Mouse (Mus musculus) bone marrow, adult 2 months (tissue): ENCODE data around the gene Tdp1. TPM values are rescaled to one million over a fixed set of nuclear protein-coding genes. Genes with fewer than 3 reads are reported as not detected.
A peak's percentile ranks its signal among the peaks of the same experiment; 100 is the strongest.

Experiments
- H3K27ac ChIP-seq: fragments of 200-500 bp; 2 replicates; pipeline ENCODE4 v1.5.1; 2012; ENCODE audit warnings: low read depth, mild to moderate bottlenecking, control low read depth, inconsistent platforms, low read length; ENCODE audit not compliant: control insufficient read depth, poor library complexity, insufficient read depth
- H3K4me1 ChIP-seq: fragments of 200-500 bp; 2 replicates; pipeline ENCODE4 v1.6.1; 2011; ENCODE audit warnings: low read length; ENCODE audit not compliant: control insufficient read depth, insufficient read depth
- H3K4me3 ChIP-seq: fragments of 200-500 bp; replicated peaks from 2 replicates; pipeline ENCODE3; 2011; ENCODE audit warnings: mild to moderate bottlenecking, low read depth, low read length, control low read depth; ENCODE audit not compliant: control insufficient read depth
- CTCF ChIP-seq: fragments of 200-500 bp; IDR thresholded peaks from 2 replicates; pipeline ENCODE4 v1.5.1; 2011; ENCODE audit warnings: low read length, control low read depth; ENCODE audit not compliant: control insufficient read depth, insufficient read depth
- POLR2A ChIP-seq: fragments of 200-500 bp; IDR thresholded peaks from 2 replicates; pipeline ENCODE4 v1.6.1; 2011; ENCODE audit warnings: low read depth, mild to moderate bottlenecking, control low read depth, low read length, borderline replicate concordance; ENCODE audit not compliant: control insufficient read depth
- WGBS: fragments of 180-500 bp; shearing (Covaris S2); methylation state at CpG from one replicate; pipeline ENCODE4 v1.1.7; 2018; 5-methylcytosine and 5-hydroxymethylcytosine counted together
- polyA plus RNA-seq: library from polyadenylated mRNA; stranded (reverse); fragments of >200 nt; gene quantifications from 2 replicates; pipeline ENCODE4 v1.2.4, GENCODE M21; 2011; ENCODE audit warnings: low replicate concordance; ENCODE audit not compliant: missing spikeins, insufficient read depth, insufficient read length

The Tdp1 gene
- polyA plus RNA-seq, 1 experiment: 25.1 TPM

- Histone ChIP-seq H3K4me3 (no peak overlapping the region), H3K4me1 (peaks cover 2% of the 10 kb centered on the region), H3K27ac (peak overlapping the region; percentile 27; the same call in 1 of the 2 replicates)
- 38% methylated on average over 4 of the region's 4 CpGs for whole genome bisulfite sequencing
- no peak for TF ChIP-seq POLR2A
- no peak for TF ChIP-seq CTCF
Measured at GRCm38 (mm10) chr12:99902867-99903370, 18.6 kb downstream of the Tdp1 start.

DNA sequence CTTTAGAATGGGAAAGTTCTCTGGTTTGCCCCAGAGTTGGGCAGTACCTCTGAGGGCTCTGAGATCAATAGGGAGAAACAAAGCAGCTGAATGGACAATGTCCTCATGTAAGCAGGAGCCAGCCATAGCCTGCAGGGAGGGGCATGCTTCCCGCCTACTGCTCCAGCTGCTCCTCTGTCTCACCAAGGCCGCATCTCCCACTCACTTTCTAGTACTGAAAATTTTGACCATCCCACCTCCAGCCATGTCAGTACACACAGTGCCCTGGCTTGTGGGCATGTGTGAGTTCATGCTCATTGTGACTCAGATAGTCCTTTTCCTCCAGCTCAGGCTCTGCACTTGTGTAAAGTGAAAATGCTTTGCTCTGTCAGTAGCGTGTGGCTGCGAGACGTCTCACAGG, 20.2 kb downstream of the Tdp1 start:
- Histone ChIP-seq H3K27ac (no peak overlapping the region), H3K4me1 (peaks cover 2% of the 10 kb centered on the region), H3K4me3 (no peak overlapping the region)
- TF ChIP-seq CTCF: no peak
- TF ChIP-seq POLR2A: no peak
- WGBS: 94% methylated on average over 5 of the region's 5 CpGs

GRCm38 (mm10) chr12:99911466-99911865, 27.1 kb downstream of the Tdp1 start:
- TF ChIP-seq POLR2A: no peak
- TF ChIP-seq CTCF: no peak
- Histone ChIP-seq H3K4me1 (no peaks in the 10 kb centered on the region), H3K27ac (no peak overlapping the region), H3K4me3 (no peak overlapping the region)
- WGBS: 92% methylated on average over 12 of the region's 12 CpGs

DNA sequence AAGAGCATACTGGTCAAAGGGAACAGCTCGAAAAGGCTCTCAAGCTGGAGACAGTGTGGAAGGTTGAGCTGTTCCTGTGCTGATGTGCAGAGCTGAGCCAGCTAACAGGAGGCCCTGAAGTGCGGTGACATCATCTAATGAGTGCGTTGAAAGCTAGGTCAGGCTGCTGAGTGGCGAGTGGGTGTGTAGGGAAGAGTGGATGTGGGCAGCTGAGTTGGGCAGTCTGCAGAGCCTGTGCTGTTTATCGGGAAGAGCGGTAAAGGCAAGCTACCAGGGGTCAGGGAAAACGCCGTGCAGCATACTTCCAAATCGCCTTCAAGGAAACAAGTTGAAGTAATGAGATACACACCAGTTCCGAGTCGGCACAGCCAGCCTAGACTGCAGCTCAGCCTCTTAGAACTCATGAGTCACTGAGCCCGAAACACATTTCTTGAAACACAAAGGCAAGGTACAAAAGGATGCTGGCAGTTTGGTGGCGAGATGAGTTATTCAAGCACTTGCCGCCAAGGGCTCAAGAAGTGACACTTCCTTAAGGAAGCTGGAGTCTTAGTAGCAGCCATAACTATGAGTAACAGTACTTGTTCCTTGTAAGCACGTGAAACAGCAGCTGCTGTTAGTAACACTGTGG, 33.6 kb downstream of the Tdp1 start:
- WGBS: 88% methylated on average over 15 of the region's 15 CpGs
- no peak overlapping the region for H3K4me3 ChIP-seq
- no peak for TF ChIP-seq CTCF
- no peak for TF ChIP-seq POLR2A

DNA sequence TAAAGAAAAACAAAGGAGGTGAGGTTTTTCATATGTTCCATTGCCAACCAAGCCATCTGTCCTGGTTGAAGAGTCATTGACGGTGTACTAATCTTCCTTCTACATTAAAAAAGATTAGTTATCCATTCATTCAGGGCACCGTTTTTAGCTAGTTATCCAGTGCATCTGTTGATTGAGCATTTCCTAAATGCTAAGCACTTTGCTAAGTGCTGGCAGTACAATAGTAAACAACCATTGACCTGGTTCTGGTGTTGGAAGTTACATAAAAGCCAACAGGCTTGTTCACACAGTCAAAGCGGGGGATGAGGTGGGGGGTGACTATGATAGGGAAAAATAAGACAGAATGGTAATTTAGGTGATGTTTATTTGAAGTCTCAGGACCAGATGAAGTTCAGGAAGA, 35.3 kb downstream of the Tdp1 start:
- TF ChIP-seq CTCF: no peak
- no peak for TF ChIP-seq POLR2A
- Histone ChIP-seq H3K4me1 (no peaks in the 10 kb centered on the region), H3K27ac (no peak overlapping the region), H3K4me3 (no peak overlapping the region)
- 85% methylated on average over 3 of the region's 3 CpGs for whole genome bisulfite sequencing

More for the DNA sequence above, 33.6 kb downstream of the Tdp1 start:
- no peaks in the 10 kb centered on the region for H3K4me1 ChIP-seq
- H3K27ac ChIP-seq: no peak overlapping the region

GRCm38 (mm10) chr12:99921045-99921444, 36.7 kb downstream of the Tdp1 start:
- Histone ChIP-seq H3K4me3 (no peak overlapping the region), H3K4me1 (no peaks in the 10 kb centered on the region), H3K27ac (no peak overlapping the region)
- WGBS: 89% methylated on average over 3 of the region's 3 CpGs
- TF ChIP-seq CTCF (peak; percentile 27; the same call in 1 of the 2 replicates), POLR2A (no peak)

GRCm38 (mm10) chr12:99923131-99923606, 38.9 kb downstream of the Tdp1 start:
- H3K27ac ChIP-seq: no peak overlapping the region
- H3K4me3 ChIP-seq: no peak overlapping the region
- 85% methylated on average over 5 of the region's 5 CpGs for WGBS
- no peaks in the 10 kb centered on the region for H3K4me1 ChIP-seq
- TF ChIP-seq CTCF (no peak), POLR2A (no peak)

DNA sequence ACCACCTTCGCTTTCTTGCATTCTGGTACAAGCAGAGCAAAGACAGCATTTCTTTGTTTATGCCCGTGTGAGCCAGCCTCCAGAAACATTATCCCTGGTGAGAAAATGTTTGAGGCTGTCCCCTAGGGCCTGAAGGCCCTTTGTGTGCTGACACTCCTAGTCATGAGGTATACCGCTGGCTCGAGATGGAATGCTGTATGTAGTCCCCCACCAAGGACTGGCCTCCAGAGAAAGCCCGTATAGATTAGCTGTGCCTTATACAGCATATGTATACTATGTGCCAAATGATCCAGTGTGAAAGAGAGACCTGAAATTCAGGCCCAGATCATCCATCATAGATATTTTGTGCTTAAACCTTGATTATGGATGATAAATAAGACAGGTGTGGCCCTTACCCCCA, 39.4 kb downstream of the Tdp1 start:
- Histone ChIP-seq H3K4me3 (no peak overlapping the region), H3K4me1 (no peaks in the 10 kb centered on the region), H3K27ac (no peak overlapping the region)
- TF ChIP-seq POLR2A (no peak), CTCF (no peak)
- 89% methylated on average over 5 of the region's 5 CpGs for WGBS

DNA sequence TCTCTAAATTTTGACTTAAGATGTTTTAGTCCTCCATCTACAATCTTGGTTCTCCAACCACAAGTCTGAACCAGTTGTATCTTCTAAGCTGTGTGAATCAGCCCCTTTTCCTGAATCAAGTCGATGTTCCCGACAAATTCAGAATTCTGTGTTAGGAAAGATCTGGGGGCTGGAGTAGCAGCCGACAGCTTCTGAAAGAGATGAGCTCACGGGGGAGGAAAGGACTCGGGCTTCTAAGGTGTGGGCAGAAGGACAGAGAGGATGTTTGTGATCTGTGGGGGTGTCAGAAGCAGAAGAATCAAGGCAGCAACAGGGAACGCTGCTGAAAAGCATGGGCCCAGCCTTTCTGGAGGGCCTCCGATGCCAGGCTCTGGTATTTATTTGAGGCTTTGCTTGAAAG, 44.0 kb downstream of the Tdp1 start:
- TF ChIP-seq CTCF (no peak), POLR2A (no peak)
- WGBS: 91% methylated on average over 7 of the region's 7 CpGs
- Histone ChIP-seq H3K27ac (no peak overlapping the region), H3K4me1 (no peaks in the 10 kb centered on the region; the same call in 1 of the 2 replicates), H3K4me3 (no peak overlapping the region)
